ENCODE assay signal across 10 mouse cellular contexts in genomic region chr11:31965256-31966134, GRCm38 (mm10). TPM values are rescaled to one million over a fixed set of nuclear protein-coding genes. Genes with fewer than 3 reads are reported as not detected.
A peak's percentile ranks its signal among the peaks of the same experiment; 100 is the strongest.
DNase-seq lines count a peak whose midpoint lies in the region; ATAC-seq and TF ChIP-seq lines count a peak whose summit lies in the region.
"Had no signal": no experiment of that assay in that cellular context is flagged by ENCODE, and none has a peak within 500 bp of the region (broad histone marks: within the 10 kb centered on the region; RNA-seq: fewer than 3 reads in every experiment).

Gene 4930524B15Rik, plus strand, starts transcription at chr11:31965592.

- H3K4me2 ChIP-seq in lung, embryonic 14.5 days: peak within 1 kb of the TSS; percentile 63
- H3K4me2 ChIP-seq in hindbrain, embryonic 15.5 days: peak within 1 kb of the TSS; percentile 52
- peak within 1 kb of the TSS; percentile 50 for H3K4me2 ChIP-seq in midbrain, embryonic 14.5 days (ENCODE audit: low read length)

- peak; percentile 60 for ATAC-seq in lung, embryonic 14.5 days (ENCODE audit: insufficient read depth)
- ATAC-seq in hindbrain, embryonic 15.5 days (ENCODE audit: low FRiP score, low read depth): peak; percentile 82; the same call in 1 of the 2 replicates
- peak; percentile 40 for ATAC-seq in midbrain, embryonic 14.5 days (ENCODE audit: low FRiP score, low TSS enrichment)
- ATAC-seq in megakaryocyte progenitor cell, adult 5-6 weeks (replicated peaks; ENCODE audit: poor library complexity): no peak

- H3K36me3 ChIP-seq in lung, embryonic 14.5 days (ENCODE audit: insufficient read depth): no peaks in the 10 kb centered on the region
- H3K36me3 ChIP-seq in embryonic facial prominence, embryonic 10.5 days (replicated peaks): no peaks in the 10 kb centered on the region
- no peaks in the 10 kb centered on the region for H3K36me3 ChIP-seq in hindbrain, embryonic 15.5 days
- no peaks in the 10 kb centered on the region for H3K36me3 ChIP-seq in midbrain, embryonic 14.5 days (ENCODE audit: control insufficient read depth, insufficient read depth, low read length)

- no peaks in the 10 kb centered on the region for H3K27me3 ChIP-seq in lung, embryonic 14.5 days (ENCODE audit: insufficient read depth, low read length)
- peaks cover 7% of the 10 kb centered on the region for H3K27me3 ChIP-seq in embryonic facial prominence, embryonic 10.5 days (replicated peaks; ENCODE audit: low read depth, poor library complexity, severe bottlenecking)
- no peaks in the 10 kb centered on the region for H3K27me3 ChIP-seq in hindbrain, embryonic 15.5 days
- H3K27me3 ChIP-seq in midbrain, embryonic 14.5 days (ENCODE audit: control insufficient read depth, insufficient read depth, low read length): no peaks in the 10 kb centered on the region

- peak within 1 kb of the TSS; percentile 28 for H3K4me3 ChIP-seq in lung, embryonic 14.5 days (ENCODE audit: low read depth, low read length)
- peak within 1 kb of the TSS; percentile 54 for H3K4me3 ChIP-seq in embryonic facial prominence, embryonic 10.5 days
- peak within 1 kb of the TSS; percentile 22 for H3K4me3 ChIP-seq in hindbrain, embryonic 15.5 days
- peak within 1 kb of the TSS; percentile 26 for H3K4me3 ChIP-seq in midbrain, embryonic 14.5 days (replicated peaks; ENCODE audit: low read depth, low read length)

- H3K4me1 ChIP-seq in lung, embryonic 14.5 days (ENCODE audit: insufficient read depth): peaks cover 4% of the 10 kb centered on the region; the same call in 1 of the 2 replicates
- peaks cover 6% of the 10 kb centered on the region for H3K4me1 ChIP-seq in embryonic facial prominence, embryonic 10.5 days
- peaks cover 5% of the 10 kb centered on the region; the same call in 1 of the 2 replicates for H3K4me1 ChIP-seq in hindbrain, embryonic 15.5 days (replicated peaks)
- no peaks in the 10 kb centered on the region for H3K4me1 ChIP-seq in midbrain, embryonic 14.5 days (ENCODE audit: control insufficient read depth, insufficient read depth, low read length)

- intact Hi-C loops in gastrocnemius, postnatal 14 days (cut with DNase I; ENCODE audit: low total_unique reads): no loop called here

- WGBS in lung, embryonic 14.5 days: 30% methylated on average over 49 of the region's 49 CpGs
- WGBS in embryonic facial prominence, embryonic 10.5 days: 42% methylated on average over 49 of the region's 49 CpGs
- WGBS in hindbrain, embryonic 15.5 days: 44% methylated on average over 48 of the region's 49 CpGs
- 44% methylated on average over 49 of the region's 49 CpGs for WGBS in midbrain, embryonic 14.5 days

- DNase-seq in lung, embryonic 14.5 days: peak; percentile 60
- no peak for DNase-seq in lung, postnatal 36 days
- peak; percentile 52 for DNase-seq in embryonic facial prominence, embryonic 10.5 days (ENCODE audit: low spot score)
- peak; percentile 63 for DNase-seq in midbrain, embryonic 14.5 days
- DNase-seq in frontal cortex, postnatal 25 days (ENCODE audit: low spot score in 2 of 2): no peak
- DNase-seq in gastrocnemius, postnatal 14 days: no peak

- H3K9me3 ChIP-seq in lung, embryonic 14.5 days (ENCODE audit: low read depth, low read length): no peaks in the 10 kb centered on the region
- H3K9me3 ChIP-seq in embryonic facial prominence, embryonic 10.5 days: no peaks in the 10 kb centered on the region
- H3K9me3 ChIP-seq in hindbrain, embryonic 15.5 days: no peaks in the 10 kb centered on the region
- no peaks in the 10 kb centered on the region for H3K9me3 ChIP-seq in midbrain, embryonic 14.5 days (ENCODE audit: control insufficient read depth, low read length)

- peak within 1 kb of the TSS; percentile 40 for H3K9ac ChIP-seq in lung, embryonic 14.5 days
- peak within 1 kb of the TSS; percentile 14; the same call in 1 of the 2 replicates for H3K9ac ChIP-seq in hindbrain, embryonic 15.5 days
- H3K9ac ChIP-seq in midbrain, embryonic 14.5 days (replicated peaks; ENCODE audit: low read length): peak within 1 kb of the TSS; percentile 46; the same call in 1 of the 2 replicates

- H3K27ac ChIP-seq in lung, embryonic 14.5 days (ENCODE audit: low read depth): no peak within 1 kb of the TSS
- peak within 1 kb of the TSS; percentile 82 for H3K27ac ChIP-seq in embryonic facial prominence, embryonic 10.5 days (replicated peaks)
- H3K27ac ChIP-seq in hindbrain, embryonic 15.5 days (replicated peaks): no peak within 1 kb of the TSS
- H3K27ac ChIP-seq in midbrain, embryonic 14.5 days (replicated peaks; ENCODE audit: low read depth, low read length): no peak within 1 kb of the TSS

- no peak for TF ChIP-seq CTCF in lung, embryonic 14.5 days (IDR thresholded peaks at IDR 0.05; ENCODE audit: low read depth)

RNA-seq across cellular contexts. Expression of gene 4930524B15Rik, which starts in this region (rescaled TPM):
- 0.12 TPM in 1 of 2 replicates, not detected in the other for polyA plus RNA-seq in lung, embryonic 14.5 days (2014; fragmentation: Nextera tagmentation; extraction: Ambion mirVana)
- 0.10 and 0.14 TPM in 2 replicates for polyA plus RNA-seq in embryonic facial prominence, embryonic 10.5 days (2016; fragmentation: Nextera tagmentation; extraction: Ambion mirVana)
- polyA plus RNA-seq in hindbrain, embryonic 15.5 days (2015; fragmentation: Nextera tagmentation; extraction: Ambion mirVana): 0.16 and 0.36 TPM in 2 replicates
- polyA plus RNA-seq in midbrain, embryonic 14.5 days (2014; fragmentation: Nextera tagmentation; extraction: Ambion mirVana): 0.22 and 0.28 TPM in 2 replicates
- total RNA-seq in megakaryocyte progenitor cell, adult 5-6 weeks (2015): not detected in 2 replicates
- total RNA-seq in megakaryocyte progenitor cell, adult 5-6 weeks (2017): not detected in 2 replicates
- total RNA-seq in gastrocnemius, postnatal 14 days (2021): not detected
- total RNA-seq: adrenal gland, postnatal 36 days; left cerebral cortex, postnatal 36 days had no signal

Comparison
In these comparisons a context has a peak if more than half of its experiments do, and no peak if none do; other contexts are left out.
1. Peak in DNase-seq, ATAC-seq, H3K4me3 ChIP-seq, H3K9ac ChIP-seq and H3K4me2 ChIP-seq in lung, embryonic 14.5 days; RNA of the gene not detected or under 1 TPM.
2. Peak in DNase-seq, H3K4me3 ChIP-seq and H3K27ac ChIP-seq in embryonic facial prominence, embryonic 10.5 days; RNA of the gene not detected or under 1 TPM.
3. Peak in ATAC-seq, H3K4me3 ChIP-seq, H3K9ac ChIP-seq and H3K4me2 ChIP-seq in hindbrain, embryonic 15.5 days; RNA of the gene not detected or under 1 TPM.
4. Peak in DNase-seq, ATAC-seq, H3K4me3 ChIP-seq, H3K9ac ChIP-seq and H3K4me2 ChIP-seq in midbrain, embryonic 14.5 days; RNA of the gene not detected or under 1 TPM.